Mouse (Mus musculus) liver, embryonic 16.5 days (tissue): ENCODE data around the gene Gm10271. TPM values are rescaled to one million over a fixed set of nuclear protein-coding genes. Genes with fewer than 3 reads are reported as not detected.

Source experiments
- polyA plus RNA-seq: library from polyadenylated mRNA; unstranded; fragments of >200 nt; fragmentation: Nextera tagmentation; extraction: Ambion mirVana; gene quantifications from 2 replicates; pipeline ENCODE4 v1.2.1, GENCODE M21; 2015

Gene Gm10271
- polyA plus RNA-seq, 1 experiment from 2014 or later = not detected

Other genes with a start within 250 kb of the Gm10271 start
- 0.07 TPM in 1 of 2 replicates, not detected in the other for gene Myrfl, start 75.7 kb downstream of the Gm10271 start, polyA plus RNA-seq
- gene Rab3ip, start 21.8 kb downstream of the Gm10271 start, polyA plus RNA-seq = 11.1 and 13.3 TPM in 2 replicates
- gene Best3, start 13.7 kb upstream of the Gm10271 start, polyA plus RNA-seq = 0.04 and 0.07 TPM in 2 replicates
- not detected in 2 replicates for gene Lrrc10, start 72.7 kb upstream of the Gm10271 start, polyA plus RNA-seq
- gene Cct2, start 91.2 kb upstream of the Gm10271 start, polyA plus RNA-seq = 115 and 127 TPM in 2 replicates
- gene Frs2, start 175.9 kb upstream of the Gm10271 start, polyA plus RNA-seq = 7.4 and 9.0 TPM in 2 replicates